ENCODE assay signal across 28 mouse cellular contexts in genomic region chr7:131647583-131647982, GRCm38 (mm10).
DNase-seq lines count a peak whose midpoint lies in the region; ATAC-seq and TF ChIP-seq lines count a peak whose summit lies in the region.
"Had no signal": no experiment of that assay in that cellular context is flagged by ENCODE, and none has a peak within 500 bp of the region (broad histone marks: within the 10 kb centered on the region; RNA-seq: fewer than 3 reads in every experiment).

No protein-coding gene starts in this region.

- no peak for TF ChIP-seq EP300 in lung, postnatal 0 days (IDR thresholded peaks at IDR 0.05)

- 40% methylated on average over 3 of the region's 3 CpGs for WGBS in kidney, embryonic 15.5 days
- WGBS in lung, postnatal 0 days: 44% methylated on average over 3 of the region's 3 CpGs

- no peak for DNase-seq in kidney, adult 18-20 months
- peak; percentile 21 for DNase-seq in kidney, postnatal 10 days
- DNase-seq in kidney, adult 8-10 months: no peak
- DNase-seq in lung, postnatal 0 days (ENCODE audit: low spot score): peak; percentile 21
- no peak for DNase-seq in lung, postnatal 14 days
- DNase-seq in thymus, postnatal 10 days (ENCODE audit: low spot score in 2 of 2): no peak
- DNase-seq: adrenal gland, adult 2 months; adrenal gland, postnatal 14 days; B cell, adult 2 months; cerebellum, adult 11 months; cerebellum, adult 2 months; cerebellum, adult 9-11 months; cerebellum, postnatal 25 days; forebrain, postnatal 0 days; gastrocnemius, adult 2 months; gastrocnemius, postnatal 14 days; heart, adult 11 months; heart, postnatal 10 days; heart, postnatal 36 days had no signal

- H3K9me3 ChIP-seq in kidney, embryonic 15.5 days (replicated peaks): no peaks in the 10 kb centered on the region
- no peaks in the 10 kb centered on the region for H3K9me3 ChIP-seq in lung, postnatal 0 days (ENCODE audit: low read length)
- H3K9me3 ChIP-seq: embryonic facial prominence, embryonic 15.5 days; heart, embryonic 15.5 days; hindbrain, embryonic 10.5 days; hindbrain, embryonic 13.5 days had no signal

- H3K4me3 ChIP-seq in kidney, embryonic 15.5 days (replicated peaks): no peak overlapping the region
- no peak overlapping the region for H3K4me3 ChIP-seq in lung, postnatal 0 days (ENCODE audit: low read depth, low read length)
- H3K4me3 ChIP-seq: embryonic facial prominence, embryonic 12.5 days; embryonic facial prominence, embryonic 15.5 days; gastrocnemius, adult 2 months; heart, embryonic 15.5 days; hindbrain, embryonic 10.5 days; hindbrain, embryonic 13.5 days had no signal

- peaks cover 71% of the 10 kb centered on the region for H3K27me3 ChIP-seq in kidney, embryonic 15.5 days
- H3K27me3 ChIP-seq in lung, postnatal 0 days (replicated peaks; ENCODE audit: insufficient read depth, low read length): no peaks in the 10 kb centered on the region; the same call in 1 of the 2 replicates

- peak; percentile 69; the same call in 1 of the 2 replicates for ATAC-seq in kidney, embryonic 15.5 days (replicated peaks; ENCODE audit: low FRiP score)
- peak; percentile 35; the same call in 1 of the 2 replicates for ATAC-seq in lung, postnatal 0 days
- ATAC-seq: CD4-positive, CD25-positive, alpha-beta regulatory T cell, adult 4 months; forebrain, embryonic 14.5 days; forebrain, postnatal 0 days had no signal

- no peaks in the 10 kb centered on the region for H3K36me3 ChIP-seq in kidney, embryonic 15.5 days
- no peaks in the 10 kb centered on the region for H3K36me3 ChIP-seq in lung, postnatal 0 days (ENCODE audit: insufficient read depth, low read length)
- H3K36me3 ChIP-seq: embryonic facial prominence, embryonic 12.5 days; embryonic facial prominence, embryonic 15.5 days; heart, embryonic 15.5 days; hindbrain, embryonic 10.5 days; hindbrain, embryonic 13.5 days had no signal

- TF ChIP-seq CTCF in lung, postnatal 0 days (IDR thresholded peaks at IDR 0.05): no peak

- H3K27ac ChIP-seq in kidney, embryonic 15.5 days: no peak overlapping the region
- no peak overlapping the region for H3K27ac ChIP-seq in lung, postnatal 0 days (ENCODE audit: low read length)
- H3K27ac ChIP-seq: embryonic facial prominence, embryonic 12.5 days; embryonic facial prominence, embryonic 15.5 days; gastrocnemius, adult 2 months; heart, embryonic 15.5 days; hindbrain, embryonic 10.5 days; hindbrain, embryonic 13.5 days had no signal

- H3K9ac ChIP-seq in kidney, embryonic 15.5 days: no peak overlapping the region
- H3K9ac ChIP-seq in lung, postnatal 0 days (replicated peaks; ENCODE audit: low read depth): no peak overlapping the region
- H3K9ac ChIP-seq: embryonic facial prominence, embryonic 12.5 days; embryonic facial prominence, embryonic 15.5 days; forebrain, postnatal 0 days; heart, embryonic 15.5 days; hindbrain, embryonic 13.5 days had no signal

- no peak overlapping the region for H3K4me2 ChIP-seq in kidney, embryonic 15.5 days
- no peak overlapping the region for H3K4me2 ChIP-seq in lung, postnatal 0 days (replicated peaks; ENCODE audit: low read depth, low read length)
- H3K4me2 ChIP-seq: embryonic facial prominence, embryonic 12.5 days; embryonic facial prominence, embryonic 15.5 days; heart, embryonic 11.5 days; heart, embryonic 15.5 days; hindbrain, embryonic 13.5 days had no signal

- H3K4me1 ChIP-seq in kidney, embryonic 15.5 days: peaks cover 34% of the 10 kb centered on the region
- H3K4me1 ChIP-seq in lung, postnatal 0 days (ENCODE audit: insufficient read depth, low read depth, low read length): no peaks in the 10 kb centered on the region
- H3K4me1 ChIP-seq: heart, embryonic 15.5 days had no signal

Comparison
In these comparisons a context has a peak if more than half of its experiments do, and no peak if none do; other contexts are left out.
1. DNase-seq: peak in kidney, postnatal 10 days (single experiment) and lung, postnatal 0 days (single experiment); none in kidney, adult 18-20 months (single experiment), kidney, adult 8-10 months (0 of 2), lung, postnatal 14 days (single experiment) and thymus, postnatal 10 days (0 of 2).